Mouse (Mus musculus) splenic B cell, adult 2 months (primary cell): ENCODE measurements around the gene Pirt.

ENCODE experiments used
- DNase-seq: peaks from one replicate; pipeline ENCODE4 v3.0.0-alpha.2; 2011; ENCODE audit warnings: low read depth, low spot score
- H3K27me3 ChIP-seq: 2 replicates; pipeline ENCODE4 v1.6.1; 2012; ENCODE audit warnings: mild to moderate bottlenecking, low read length, moderate library complexity, mixed read lengths; ENCODE audit not compliant: control insufficient read depth, poor library complexity, insufficient read depth, severe bottlenecking
- H3K36me3 ChIP-seq: 2 replicates; pipeline ENCODE4 v1.6.1; 2012; ENCODE audit warnings: mild to moderate bottlenecking, low read length, moderate library complexity, mixed read lengths; ENCODE audit not compliant: control insufficient read depth, poor library complexity, insufficient read depth, severe bottlenecking

Pirt gene

GRCm38 (mm10) chr11:66973507-66973906 lies 61.7 kb downstream of the Pirt start:
- Histone ChIP-seq H3K27me3 (no peaks in the 10 kb centered on the region), H3K36me3 (no peaks in the 10 kb centered on the region)
- no peak for DNase-seq

- H3K36me3 ChIP-seq: no peaks in the 10 kb centered on the region
- H3K27me3 ChIP-seq: no peaks in the 10 kb centered on the region
- no peak for DNase-seq
Measured at GRCm38 (mm10) chr11:66975606-66976330, 64.0 kb downstream of the Pirt start.
